Mouse (Mus musculus): ENCODE results near the gene Fn3k. TPM values are rescaled to one million over a fixed set of nuclear protein-coding genes. Genes with fewer than 3 reads are reported as not detected.

The Fn3k gene
- polyA plus RNA-seq, 1 experiment from 2014 or later = 1.7 TPM

DNA sequence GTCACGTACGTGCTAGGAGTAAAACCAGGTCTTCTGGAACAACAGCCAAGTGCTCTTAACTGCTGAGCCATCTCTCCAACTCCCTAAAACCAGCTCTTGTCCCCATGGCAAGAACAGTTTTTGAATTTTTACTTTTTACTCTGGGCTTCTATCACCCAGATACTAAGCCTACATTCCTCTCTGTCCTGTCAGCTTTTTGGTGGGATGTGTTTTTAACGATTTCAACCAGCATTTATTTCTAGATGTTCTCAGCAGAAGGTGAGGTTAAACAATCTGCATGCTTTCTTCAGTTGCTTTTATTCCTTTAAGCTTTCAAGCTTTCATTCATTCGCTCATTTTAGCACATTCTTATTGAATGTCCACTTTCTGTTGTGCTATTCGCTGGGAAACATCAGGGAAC is 16.7 kb upstream of the Fn3k start:
- H3K27me3 ChIP-seq (ENCODE audit: control insufficient read depth, insufficient read depth, low read length) = no peaks in the 10 kb centered on the region
- WGBS = 86% methylated on average over 5 of the region's 5 CpGs
- no peaks in the 10 kb centered on the region for H3K4me1 ChIP-seq (replicated peaks; ENCODE audit: control insufficient read depth, insufficient read depth, low read length)
- ATAC-seq (replicated peaks; ENCODE audit: low FRiP score) = no peak
- H3K36me3 ChIP-seq (ENCODE audit: control insufficient read depth, insufficient read depth, low read length) = no peaks in the 10 kb centered on the region
- H3K4me3 ChIP-seq (ENCODE audit: low read depth, low read length) = no peak overlapping the region
- no peak overlapping the region for H3K27ac ChIP-seq (ENCODE audit: low read depth, low read length)
- H3K9me3 ChIP-seq (ENCODE audit: control insufficient read depth, low read length) = no peaks in the 10 kb centered on the region
- no peak overlapping the region for H3K4me2 ChIP-seq (ENCODE audit: low read depth, low read length, severe bottlenecking)
- no peak for DNase-seq (ENCODE audit: low spot score)
- H3K9ac ChIP-seq (ENCODE audit: low read length) = no peak overlapping the region

DNA sequence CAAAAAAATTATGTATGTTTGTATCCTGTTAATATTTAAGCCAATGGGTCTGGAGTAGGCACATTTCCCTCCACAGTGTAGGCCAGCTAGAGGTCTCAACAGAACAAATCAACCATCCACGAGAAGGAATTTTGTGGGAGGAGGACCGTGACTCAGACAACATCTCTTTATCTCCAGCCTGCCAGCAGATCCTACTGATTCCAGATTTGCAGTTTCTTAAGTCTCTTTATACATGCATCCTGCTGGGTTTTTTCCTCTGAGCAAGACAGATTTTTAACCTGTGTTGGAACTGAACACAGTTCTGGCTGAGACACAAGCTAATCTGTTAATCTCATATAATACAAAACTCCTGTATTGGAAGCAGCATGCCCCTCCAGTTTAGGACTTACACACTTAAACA is 15.8 kb upstream of the Fn3k start:
- no peak overlapping the region for H3K4me2 ChIP-seq (ENCODE audit: low read depth, low read length, severe bottlenecking)
- WGBS = 67% methylated on average over 2 of the region's 2 CpGs
- H3K27ac ChIP-seq (ENCODE audit: low read depth, low read length) = no peak overlapping the region
- no peak overlapping the region for H3K4me3 ChIP-seq (ENCODE audit: low read depth, low read length)
- no peaks in the 10 kb centered on the region for H3K9me3 ChIP-seq (ENCODE audit: control insufficient read depth, low read length)
- H3K4me1 ChIP-seq (replicated peaks; ENCODE audit: control insufficient read depth, insufficient read depth, low read length) = no peaks in the 10 kb centered on the region
- no peak for DNase-seq (ENCODE audit: low spot score)
- H3K27me3 ChIP-seq (ENCODE audit: control insufficient read depth, insufficient read depth, low read length) = no peaks in the 10 kb centered on the region
- no peak for ATAC-seq (replicated peaks; ENCODE audit: low FRiP score)
- H3K36me3 ChIP-seq (ENCODE audit: control insufficient read depth, insufficient read depth, low read length) = no peaks in the 10 kb centered on the region
- H3K9ac ChIP-seq (ENCODE audit: low read length) = no peak overlapping the region

DNA sequence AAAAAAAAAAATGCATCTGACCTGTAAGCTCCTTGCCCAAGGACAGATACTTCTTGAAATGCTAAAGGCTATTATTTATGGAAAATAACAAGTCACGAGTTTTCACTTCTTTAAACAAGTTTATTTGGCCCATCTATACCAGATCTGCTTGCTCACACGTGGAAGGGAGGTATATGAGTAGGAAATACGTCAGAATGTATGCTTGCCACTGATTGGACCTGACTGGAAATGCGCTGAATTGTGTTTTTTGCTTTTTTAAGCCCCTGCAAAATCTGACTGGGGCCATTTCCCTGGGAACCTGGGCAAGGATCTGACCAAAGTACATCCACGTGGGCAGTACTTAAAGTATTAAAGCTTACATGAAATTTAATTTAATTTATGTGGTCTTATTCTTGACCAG is 14.3 kb upstream of the Fn3k start:
- no peak overlapping the region for H3K27ac ChIP-seq (ENCODE audit: low read depth, low read length)
- peak overlapping the region; percentile 79 for H3K4me2 ChIP-seq (ENCODE audit: low read depth, low read length, severe bottlenecking)
- no peak for DNase-seq (ENCODE audit: low spot score)
- H3K4me3 ChIP-seq (ENCODE audit: low read depth, low read length) = peak overlapping the region; percentile 74; the same call in 1 of the 2 replicates
- WGBS = 49% methylated on average over 5 of the region's 5 CpGs
- no peak overlapping the region; the same call in 1 of the 2 replicates for H3K9ac ChIP-seq (ENCODE audit: low read length)
- no peaks in the 10 kb centered on the region for H3K27me3 ChIP-seq (ENCODE audit: control insufficient read depth, insufficient read depth, low read length)
- no peak for ATAC-seq (replicated peaks; ENCODE audit: low FRiP score)
- H3K4me1 ChIP-seq (replicated peaks; ENCODE audit: control insufficient read depth, insufficient read depth, low read length) = no peaks in the 10 kb centered on the region
- no peaks in the 10 kb centered on the region for H3K36me3 ChIP-seq (ENCODE audit: control insufficient read depth, insufficient read depth, low read length)
- H3K9me3 ChIP-seq (ENCODE audit: control insufficient read depth, low read length) = no peaks in the 10 kb centered on the region

DNA sequence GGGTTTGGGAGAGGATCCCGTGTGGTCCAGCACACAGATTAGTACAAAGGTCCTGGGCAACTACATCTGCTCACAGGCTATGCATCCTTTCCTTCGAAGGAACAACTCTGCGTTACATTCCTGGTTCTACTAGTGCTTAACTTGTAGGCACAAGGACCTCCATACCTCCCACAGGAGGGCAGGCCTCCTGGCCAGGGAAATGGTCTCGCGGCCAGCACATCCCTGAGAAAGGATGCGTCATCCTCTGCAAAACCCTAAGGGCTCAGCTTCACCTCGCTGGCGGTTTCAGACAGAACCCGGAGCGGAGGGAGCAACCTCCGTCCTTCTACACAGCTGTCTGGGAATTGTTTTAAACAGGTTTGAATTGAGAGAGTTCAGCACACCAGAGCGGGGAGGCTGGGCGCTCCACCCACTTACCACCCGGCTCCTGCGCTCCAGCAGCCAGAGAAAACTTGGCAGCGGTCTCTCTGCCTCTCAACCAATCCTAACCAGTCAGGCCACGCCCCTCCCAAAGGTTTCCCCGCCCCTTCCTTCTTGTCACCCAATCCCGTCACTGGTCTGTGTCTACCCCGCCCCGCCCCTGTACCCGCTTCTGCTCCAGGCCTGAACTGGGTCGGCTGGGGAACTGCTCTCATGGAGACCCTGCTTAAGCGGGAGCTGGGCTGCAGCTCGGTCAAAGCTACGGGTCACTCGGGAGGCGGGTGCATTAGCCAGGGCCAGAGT is 13.7 kb upstream of the Fn3k start, which contains the start of gene Fn3krp:
Gene Fn3krp, plus strand, starts transcription at position 572 of the 723 bp plus-strand sequence.
- Histone ChIP-seq H3K27ac (ENCODE audit: low read depth, low read length) (peak within 1 kb of the TSS; percentile 8; the same call in 1 of the 2 replicates), H3K4me3 (ENCODE audit: low read depth, low read length) (peak within 1 kb of the TSS; percentile 74), H3K9ac (ENCODE audit: low read length) (peak within 1 kb of the TSS; percentile 76), H3K4me2 (ENCODE audit: low read depth, low read length, severe bottlenecking) (peak within 1 kb of the TSS; percentile 79), H3K9me3 (ENCODE audit: control insufficient read depth, low read length) (no peaks in the 10 kb centered on the region), H3K4me1 (replicated peaks; ENCODE audit: control insufficient read depth, insufficient read depth, low read length) (no peaks in the 10 kb centered on the region), H3K27me3 (ENCODE audit: control insufficient read depth, insufficient read depth, low read length) (no peaks in the 10 kb centered on the region), H3K36me3 (ENCODE audit: control insufficient read depth, insufficient read depth, low read length) (no peaks in the 10 kb centered on the region)
- peak; percentile 99 for DNase-seq (ENCODE audit: low spot score)
- 1% methylated on average over 28 of the region's 28 CpGs for WGBS
- ATAC-seq (replicated peaks; ENCODE audit: low FRiP score) = peak; percentile 100

DNA sequence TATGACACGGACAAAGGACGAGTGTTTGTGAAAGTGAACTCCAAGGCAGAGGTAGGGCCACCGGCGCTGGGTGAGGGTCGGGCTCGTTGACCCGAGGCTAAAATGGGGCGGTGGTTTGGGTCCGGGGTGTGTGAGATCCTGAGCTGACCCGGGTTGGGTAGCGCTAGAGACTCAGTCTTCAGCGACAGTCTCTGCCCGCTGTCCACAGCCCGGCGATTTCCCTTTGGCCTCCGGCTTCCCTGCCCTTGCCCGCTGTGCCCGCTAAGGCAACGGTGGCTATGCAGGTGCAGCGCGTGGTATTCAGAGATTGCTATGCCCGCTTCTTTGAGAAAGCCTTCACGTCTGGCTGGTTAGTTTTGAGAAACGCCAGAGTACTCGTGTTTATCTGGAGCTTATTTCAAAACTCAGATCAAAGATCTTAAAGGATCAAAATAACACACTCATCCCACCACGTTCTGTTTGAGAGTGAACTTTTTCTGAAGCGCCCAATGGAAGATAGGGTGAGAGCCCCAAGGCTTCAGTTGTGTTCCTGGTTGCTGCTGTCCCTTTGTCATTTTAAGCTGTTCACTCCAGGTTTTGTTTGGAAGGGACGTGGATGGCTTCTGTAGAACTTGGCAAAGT is 13.1 kb upstream of the Fn3k start:
- H3K9me3 ChIP-seq (ENCODE audit: control insufficient read depth, low read length) = no peaks in the 10 kb centered on the region
- peak overlapping the region; percentile 74 for H3K4me2 ChIP-seq (ENCODE audit: low read depth, low read length, severe bottlenecking)
- H3K27ac ChIP-seq (ENCODE audit: low read depth, low read length) = no peak overlapping the region
- DNase-seq (ENCODE audit: low spot score) (no peak), ATAC-seq (replicated peaks; ENCODE audit: low FRiP score) (no peak)
- no peaks in the 10 kb centered on the region for H3K4me1 ChIP-seq (replicated peaks; ENCODE audit: control insufficient read depth, insufficient read depth, low read length)
- peak overlapping the region; percentile 74 for H3K4me3 ChIP-seq (ENCODE audit: low read depth, low read length)
- WGBS = under 1% methylated on average over 28 of the region's 28 CpGs
- H3K36me3 ChIP-seq (ENCODE audit: control insufficient read depth, insufficient read depth, low read length) = no peaks in the 10 kb centered on the region
- no peaks in the 10 kb centered on the region for H3K27me3 ChIP-seq (ENCODE audit: control insufficient read depth, insufficient read depth, low read length)
- H3K9ac ChIP-seq (ENCODE audit: low read length) = peak overlapping the region; percentile 76

DNA sequence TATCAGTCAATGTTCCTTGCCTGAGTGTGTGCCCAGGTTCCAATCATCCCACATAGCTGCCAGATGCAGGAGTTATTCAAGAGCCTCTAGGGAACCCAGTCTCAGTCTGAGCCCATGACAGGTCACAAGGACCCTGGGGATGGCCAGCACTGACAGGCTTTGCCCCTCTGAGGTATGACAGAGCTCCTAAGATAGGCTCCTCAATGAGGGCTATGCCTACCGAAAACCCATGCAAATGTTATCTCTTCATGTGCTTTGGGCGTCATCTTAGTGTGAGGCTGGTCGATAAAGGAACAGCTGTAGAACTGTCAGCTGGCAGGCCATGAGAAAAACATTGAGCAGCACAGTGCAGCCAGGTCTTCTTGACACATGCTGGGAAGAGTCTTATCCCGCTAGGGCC is 1.3 kb upstream of the Fn3k start:
- ATAC-seq (replicated peaks; ENCODE audit: low FRiP score) (no peak), DNase-seq (ENCODE audit: low spot score) (no peak)
- WGBS = 87% methylated on average over 4 of the region's 4 CpGs
- no peaks in the 10 kb centered on the region; the same call in 1 of the 2 replicates for H3K36me3 ChIP-seq (ENCODE audit: control insufficient read depth, insufficient read depth, low read length)
- no peak overlapping the region for H3K27ac ChIP-seq (ENCODE audit: low read depth, low read length)
- no peak overlapping the region for H3K4me3 ChIP-seq (ENCODE audit: low read depth, low read length)
- no peak overlapping the region for H3K4me2 ChIP-seq (ENCODE audit: low read depth, low read length, severe bottlenecking)
- H3K4me1 ChIP-seq (replicated peaks; ENCODE audit: control insufficient read depth, insufficient read depth, low read length) = no peaks in the 10 kb centered on the region; the same call in 1 of the 2 replicates
- no peak overlapping the region for H3K9ac ChIP-seq (ENCODE audit: low read length)
- no peaks in the 10 kb centered on the region for H3K27me3 ChIP-seq (ENCODE audit: control insufficient read depth, insufficient read depth, low read length)
- H3K9me3 ChIP-seq (ENCODE audit: control insufficient read depth, low read length) = no peaks in the 10 kb centered on the region

DNA sequence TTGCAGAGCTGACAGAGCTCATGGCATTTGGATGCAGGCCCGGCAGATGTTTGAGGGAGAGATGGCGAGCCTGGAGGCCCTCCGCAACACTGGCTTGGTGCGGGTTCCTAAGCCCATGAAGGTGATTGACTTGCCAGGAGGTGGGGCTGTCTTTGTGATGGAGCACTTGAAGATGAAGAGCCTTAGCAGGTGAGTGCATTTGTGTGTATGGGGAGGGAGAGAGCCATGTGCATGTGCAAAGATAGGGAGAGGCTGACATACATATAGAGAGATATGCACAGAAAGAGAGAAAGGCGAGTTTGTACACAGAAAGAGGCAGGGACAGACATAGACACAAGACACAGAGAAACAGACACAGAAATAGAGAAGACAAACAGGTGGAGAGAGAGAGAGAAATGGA is 2.5 kb downstream of the Fn3k start:
- DNase-seq (ENCODE audit: low spot score) (no peak), ATAC-seq (replicated peaks; ENCODE audit: low FRiP score) (no peak)
- Histone ChIP-seq H3K27ac (ENCODE audit: low read depth, low read length) (no peak overlapping the region), H3K9ac (ENCODE audit: low read length) (no peak overlapping the region), H3K4me1 (replicated peaks; ENCODE audit: control insufficient read depth, insufficient read depth, low read length) (no peaks in the 10 kb centered on the region; the same call in 1 of the 2 replicates), H3K9me3 (ENCODE audit: control insufficient read depth, low read length) (no peaks in the 10 kb centered on the region), H3K36me3 (ENCODE audit: control insufficient read depth, insufficient read depth, low read length) (no peaks in the 10 kb centered on the region), H3K4me2 (ENCODE audit: low read depth, low read length, severe bottlenecking) (no peak overlapping the region), H3K4me3 (ENCODE audit: low read depth, low read length) (no peak overlapping the region), H3K27me3 (ENCODE audit: control insufficient read depth, insufficient read depth, low read length) (no peaks in the 10 kb centered on the region)
- WGBS = 82% methylated on average over 5 of the region's 5 CpGs

DNA sequence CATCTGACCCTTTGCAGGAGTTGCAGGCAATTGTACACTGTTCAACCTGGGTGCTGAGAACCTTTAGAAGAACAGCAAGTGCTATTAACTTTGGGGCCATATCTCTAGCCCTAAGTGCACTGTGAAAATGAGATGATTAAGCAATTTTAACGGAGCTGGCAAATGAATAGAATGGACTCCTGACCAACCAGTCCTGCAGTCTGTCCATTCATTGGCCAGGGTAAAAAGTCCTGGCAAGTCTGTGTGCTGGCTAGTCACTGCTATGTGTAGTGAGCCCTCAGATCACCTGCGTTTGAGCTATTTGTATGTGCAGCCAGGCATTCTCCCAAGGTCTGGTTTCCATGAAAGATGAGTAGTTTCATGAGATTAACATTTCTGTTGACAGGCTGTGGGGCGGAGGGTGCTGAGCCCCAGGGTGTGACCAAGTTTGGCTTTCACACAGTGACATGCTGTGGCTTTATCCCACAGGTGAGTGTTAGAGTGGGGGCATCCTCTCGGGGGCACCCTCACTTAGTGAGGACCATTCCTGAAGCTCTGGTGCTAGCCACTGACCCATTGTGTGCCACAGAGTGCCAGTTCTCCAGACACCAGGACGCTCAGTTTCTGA is 5.1 kb downstream of the Fn3k start:
- no peaks in the 10 kb centered on the region; the same call in 1 of the 2 replicates for H3K4me1 ChIP-seq (replicated peaks; ENCODE audit: control insufficient read depth, insufficient read depth, low read length)
- no peak overlapping the region for H3K4me3 ChIP-seq (ENCODE audit: low read depth, low read length)
- no peaks in the 10 kb centered on the region for H3K36me3 ChIP-seq (ENCODE audit: control insufficient read depth, insufficient read depth, low read length)
- ATAC-seq (replicated peaks; ENCODE audit: low FRiP score) (no peak), DNase-seq (ENCODE audit: low spot score) (no peak)
- no peak overlapping the region for H3K27ac ChIP-seq (ENCODE audit: low read depth, low read length)
- H3K27me3 ChIP-seq (ENCODE audit: control insufficient read depth, insufficient read depth, low read length) = no peaks in the 10 kb centered on the region
- H3K4me2 ChIP-seq (ENCODE audit: low read depth, low read length, severe bottlenecking) = no peak overlapping the region
- no peak overlapping the region for H3K9ac ChIP-seq (ENCODE audit: low read length)
- 71% methylated on average over 5 of the region's 5 CpGs for WGBS
- no peaks in the 10 kb centered on the region for H3K9me3 ChIP-seq (ENCODE audit: control insufficient read depth, low read length)
